Mouse (Mus musculus) thymus, adult 2 months (tissue): ENCODE measurements around the gene Lacc1. TPM values are rescaled to one million over a fixed set of nuclear protein-coding genes. Genes with fewer than 3 reads are reported as not detected.
"Not testable (repeated sequence)": the region's sequence is repeated elsewhere in the genome, so short reads cannot be mapped to it uniquely, and the experiment has no call there.

Experiments used
- DNase-seq: peaks from one replicate; pipeline ENCODE4 v3.0.0; 2021
- H3K27ac ChIP-seq: fragments of 200-500 bp; 2 replicates; pipeline ENCODE4 v1.5.1; 2012; ENCODE audit warnings: low read length, control low read depth; ENCODE audit not compliant: control insufficient read depth, insufficient read depth
- H3K27me3 ChIP-seq: fragments of 200-500 bp; 2 replicates; pipeline ENCODE4 v1.6.1; 2012; ENCODE audit warnings: mild to moderate bottlenecking, low read length, moderate library complexity, mixed read lengths; ENCODE audit not compliant: control insufficient read depth, insufficient read depth
- H3K36me3 ChIP-seq: fragments of 200-500 bp; 2 replicates; pipeline ENCODE4 v1.6.1; 2012; ENCODE audit warnings: mild to moderate bottlenecking, low read length, moderate library complexity; ENCODE audit not compliant: control insufficient read depth, insufficient read depth
- H3K4me1 ChIP-seq: fragments of 200-500 bp; replicated peaks from 2 replicates; pipeline ENCODE4 v1.6.1; 2012; ENCODE audit warnings: low read length; ENCODE audit not compliant: control insufficient read depth, insufficient read depth
- H3K4me3 ChIP-seq: fragments of 200-500 bp; 2 replicates; pipeline ENCODE4 v1.5.1; 2012; ENCODE audit warnings: mild to moderate bottlenecking, low read length, control low read depth, moderate library complexity; ENCODE audit not compliant: control insufficient read depth, insufficient read depth
- CTCF ChIP-seq: fragments of 200-500 bp; IDR thresholded peaks from 2 replicates; pipeline ENCODE4 v1.5.1; 2012; ENCODE audit warnings: mild to moderate bottlenecking, control low read depth, low read length, moderate library complexity, borderline replicate concordance; ENCODE audit not compliant: control insufficient read depth, poor library complexity, insufficient read depth; ENCODE audit errors: extremely low read depth
- POLR2A ChIP-seq: fragments of 200-500 bp; IDR thresholded peaks from 2 replicates; pipeline ENCODE4 v1.6.1; 2012; ENCODE audit warnings: mild to moderate bottlenecking, low read length, control low read depth, moderate library complexity; ENCODE audit not compliant: control insufficient read depth, poor library complexity, insufficient read depth; ENCODE audit errors: extremely low read depth
- WGBS: fragments of 180-500 bp; shearing (Covaris S2); methylation state at CpG from one replicate; pipeline ENCODE4 v1.1.7; 2018; 5-methylcytosine and 5-hydroxymethylcytosine counted together
- polyA plus RNA-seq: library from polyadenylated mRNA; depleted of rRNA; stranded (reverse); fragments of >200 nt; gene quantifications from 2 replicates; pipeline ENCODE4 v1.2.3, GENCODE M21; 2012

The Lacc1 gene
- polyA plus RNA-seq, 1 experiment, result 8.8 TPM

GRCm38 (mm10) chr14:77034175-77034915 lies 2.4 kb downstream of the Lacc1 start:
- 82% methylated on average over 7 of the region's 7 CpGs for WGBS
- H3K27ac ChIP-seq, result no peak overlapping the region
- no peak for DNase-seq

GRCm38 (mm10) chr14:77033391-77033790 lies 3.3 kb downstream of the Lacc1 start:
- Histone ChIP-seq H3K4me1 (no peaks in the 10 kb centered on the region), H3K4me3 (no peak overlapping the region), H3K27ac (no peak overlapping the region), H3K36me3 (no peaks in the 10 kb centered on the region), H3K27me3 (no peaks in the 10 kb centered on the region)
- DNase-seq, result no peak
- no peak for TF ChIP-seq CTCF
- TF ChIP-seq POLR2A, result no peak
- WGBS, result 81% methylated on average over 3 of the region's 3 CpGs

More at GRCm38 (mm10) chr14:77034175-77034915, 2.4 kb downstream of the Lacc1 start:
- Histone ChIP-seq H3K4me3 (no peak overlapping the region), H3K4me1 (no peaks in the 10 kb centered on the region), H3K27me3 (no peaks in the 10 kb centered on the region), H3K36me3 (no peaks in the 10 kb centered on the region)
- no peak for TF ChIP-seq CTCF
- no peak for TF ChIP-seq POLR2A

DNA sequence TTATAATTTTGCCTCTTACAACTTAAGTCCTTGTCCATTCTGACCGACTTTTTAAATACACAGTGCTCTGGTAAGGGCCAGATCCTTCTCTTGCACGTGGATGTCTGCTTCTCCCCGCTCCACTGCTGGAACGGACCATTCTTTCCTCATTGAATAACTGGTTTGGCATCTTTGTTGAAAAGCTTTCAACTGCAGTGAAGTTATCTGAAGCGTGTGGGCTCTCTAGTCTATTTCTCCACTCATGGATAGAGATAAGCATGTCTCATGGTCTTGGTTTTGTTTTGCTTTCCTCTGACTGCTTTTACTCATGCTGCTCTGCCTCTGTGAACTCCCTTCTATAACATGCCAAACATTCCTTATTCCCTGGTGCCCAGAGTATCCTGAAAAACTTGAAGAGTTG lies 4.3 kb downstream of the Lacc1 start:
- WGBS, result 94% methylated on average over 5 of the region's 5 CpGs
- H3K36me3 ChIP-seq, result no peaks in the 10 kb centered on the region
- no peaks in the 10 kb centered on the region for H3K4me1 ChIP-seq
- no peak overlapping the region for H3K27ac ChIP-seq
- DNase-seq, result no peak
- TF ChIP-seq CTCF (no peak), POLR2A (no peak)
- no peaks in the 10 kb centered on the region for H3K27me3 ChIP-seq
- no peak overlapping the region for H3K4me3 ChIP-seq

- no peak overlapping the region for H3K27ac ChIP-seq
- TF ChIP-seq CTCF (no peak), POLR2A (no peak)
- no peaks in the 10 kb centered on the region for H3K36me3 ChIP-seq
- H3K4me3 ChIP-seq, result no peak overlapping the region
- no peaks in the 10 kb centered on the region for H3K4me1 ChIP-seq
- no peaks in the 10 kb centered on the region for H3K27me3 ChIP-seq
- WGBS, result 82% methylated on average over 5 of the region's 5 CpGs
- no peak for DNase-seq
Observed at GRCm38 (mm10) chr14:77030808-77031207, 5.9 kb downstream of the Lacc1 start.

GRCm38 (mm10) chr14:77029319-77030054 lies 7.2 kb downstream of the Lacc1 start:
- no peak for DNase-seq
- Histone ChIP-seq H3K36me3 (no peaks in the 10 kb centered on the region), H3K4me3 (no peak overlapping the region), H3K27me3 (no peaks in the 10 kb centered on the region), H3K4me1 (no peaks in the 10 kb centered on the region), H3K27ac (no peak overlapping the region)
- TF ChIP-seq POLR2A (no peak), CTCF (no peak)
- 92% methylated on average over 5 of the region's 5 CpGs for WGBS

DNA sequence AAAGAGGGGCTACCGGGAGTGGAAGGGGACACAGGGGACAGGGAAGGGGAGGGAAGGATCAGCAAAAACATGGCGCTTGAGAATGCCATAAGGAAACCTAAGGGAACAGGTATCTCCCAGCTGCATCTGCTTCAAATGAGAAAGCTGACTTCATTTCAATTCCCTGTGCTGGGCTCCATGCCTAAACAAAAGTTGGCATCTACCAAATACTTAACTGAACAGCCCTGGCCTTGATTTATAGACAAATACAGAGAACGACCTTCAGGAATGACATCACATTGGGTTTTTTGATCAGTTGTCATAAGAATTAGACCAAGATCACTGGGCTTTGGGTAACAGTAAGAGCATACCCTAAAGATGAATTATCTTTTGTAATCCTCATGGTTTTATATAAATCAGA lies 12.2 kb downstream of the Lacc1 start:
- Histone ChIP-seq H3K4me3 (no peak overlapping the region), H3K4me1 (no peaks in the 10 kb centered on the region), H3K27me3 (no peaks in the 10 kb centered on the region), H3K36me3 (no peaks in the 10 kb centered on the region), H3K27ac (no peak overlapping the region)
- 98% methylated on average over 3 of the region's 3 CpGs for WGBS
- no peak for TF ChIP-seq POLR2A
- no peak for DNase-seq

- H3K27ac ChIP-seq, result no peak overlapping the region
- H3K36me3 ChIP-seq, result no peaks in the 10 kb centered on the region
- H3K4me1 ChIP-seq, result no peaks in the 10 kb centered on the region
- TF ChIP-seq CTCF (no peak), POLR2A (no peak)
- DNase-seq, result no peak
- H3K27me3 ChIP-seq, result no peaks in the 10 kb centered on the region
- no peak overlapping the region for H3K4me3 ChIP-seq
- WGBS, result 82% methylated on average over 6 of the region's 6 CpGs
Observed at GRCm38 (mm10) chr14:77017211-77017610, 19.5 kb downstream of the Lacc1 start.

DNA sequence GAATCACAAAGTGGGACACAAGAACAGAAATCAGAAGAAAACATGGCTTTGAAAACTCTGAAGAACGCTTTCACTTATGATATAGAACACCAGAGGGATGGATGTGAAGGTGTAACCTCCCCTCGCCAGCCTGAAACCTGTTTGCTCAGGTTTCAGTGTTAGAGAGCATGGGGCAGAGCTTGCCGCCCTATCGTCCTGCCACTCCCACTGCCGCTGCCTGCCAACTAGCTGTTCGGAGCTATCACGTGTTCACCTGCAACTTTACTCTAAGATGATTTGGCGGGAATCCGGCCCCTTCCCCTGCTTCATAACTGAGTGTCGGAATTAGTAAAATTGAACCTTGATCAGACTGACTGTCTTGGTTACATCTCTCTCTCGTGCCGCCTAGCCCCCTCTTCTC lies 19.9 kb downstream of the Lacc1 start:
- not testable (repeated sequence) for H3K4me3 ChIP-seq, DNase-seq, H3K27me3 ChIP-seq, H3K4me1 ChIP-seq, H3K36me3 ChIP-seq, H3K27ac ChIP-seq
- WGBS, result 88% methylated on average over 12 of the region's 12 CpGs
